Mouse (Mus musculus): ENCODE measurements at regions not wholly inside any gene's neighbourhood (a gene's known extent, or its start where the extent isn't known, plus 50 kb on each side); places are given as distances from the start of the nearest gene placed in this dataset.

DNA sequence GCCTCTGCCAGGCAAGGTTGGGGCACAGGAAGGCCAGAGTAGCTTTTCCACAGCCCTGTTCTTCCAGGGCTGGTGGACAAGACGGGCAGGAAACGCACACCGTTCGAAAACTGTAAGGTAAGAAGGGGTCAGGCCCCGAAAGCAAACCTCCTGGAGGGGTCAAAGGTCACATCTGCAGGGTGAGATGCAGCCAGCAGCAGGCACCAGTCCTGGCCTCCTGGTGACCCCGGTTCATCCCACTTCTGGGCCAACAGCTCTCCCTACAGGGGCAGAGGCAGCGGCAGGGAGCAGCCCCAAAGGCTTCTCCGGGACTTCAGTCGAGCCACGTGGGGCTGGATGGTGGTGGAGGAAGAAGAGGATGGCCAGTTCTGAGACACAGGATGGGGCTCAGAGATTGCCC, 98.3 kb downstream of the Rplp1 start:
- TF ChIP-seq POLR2A (IDR thresholded peaks at IDR 0.05; ENCODE audit: borderline replicate concordance, control insufficient read depth, low read depth, low read length) (no peak), CTCF (IDR thresholded peaks at IDR 0.05; ENCODE audit: control insufficient read depth, insufficient read depth, low read length) (no peak)
